Mouse (Mus musculus) bone marrow, adult 2 months (tissue): Measurements from ENCODE around the gene Emilin3.

Experiments used
- CTCF ChIP-seq: fragments of 200-500 bp; IDR thresholded peaks from 2 replicates; pipeline ENCODE4 v1.5.1; 2011; ENCODE audit warnings: low read length, control low read depth; ENCODE audit not compliant: control insufficient read depth, insufficient read depth
- POLR2A ChIP-seq: fragments of 200-500 bp; IDR thresholded peaks from 2 replicates; pipeline ENCODE4 v1.6.1; 2011; ENCODE audit warnings: low read depth, mild to moderate bottlenecking, control low read depth, low read length, borderline replicate concordance; ENCODE audit not compliant: control insufficient read depth

DNA sequence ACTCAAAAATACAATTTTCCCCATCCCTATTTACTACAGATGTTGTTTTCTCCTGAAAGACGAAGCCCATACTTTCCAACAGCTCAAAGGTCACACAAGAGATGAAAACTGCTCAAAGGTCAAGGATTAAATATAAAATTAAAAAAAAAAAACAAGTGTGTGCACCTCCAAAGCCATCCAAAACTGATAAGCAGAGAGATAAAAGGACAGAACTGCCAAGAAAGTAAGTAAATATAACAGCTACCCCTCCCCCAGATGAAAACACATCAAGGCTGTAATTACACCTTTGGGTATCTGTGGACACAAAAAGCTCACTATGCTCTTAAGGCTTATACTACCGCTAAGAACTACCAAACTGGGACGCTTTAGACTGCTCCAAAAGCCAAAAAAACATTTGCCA, 42.7 kb downstream of the Emilin3 start:
- TF ChIP-seq POLR2A: no peak
- TF ChIP-seq CTCF: no peak
